Mouse (Mus musculus) left cerebral cortex, adult 2 months (tissue): Measurements from ENCODE around the gene Rtbdn. TPM values are rescaled to one million over a fixed set of nuclear protein-coding genes. Genes with fewer than 3 reads are reported as not detected.

Experiments used
- DNase-seq, 2 experiments: peaks; one replicate each; pipeline ENCODE4 v3.0.0; 2021 to 2022; ENCODE audit warnings: low spot score in 2 of 2, mixed read lengths in 1 of 2; ENCODE audit errors: extremely low spot score in 1 of 2
- H3K27ac ChIP-seq: fragments of 200-600 bp; 2 replicates; pipeline ENCODE4 v1.8.1; 2022
- H3K4me3 ChIP-seq: fragments of 200-600 bp; 2 replicates; pipeline ENCODE4 v1.8.1; 2022
- CTCF ChIP-seq: fragments of 200-600 bp; IDR thresholded peaks from 2 replicates; pipeline ENCODE4 v1.8.1; 2022; ENCODE audit warnings: antibody characterized with exemption, mild to moderate bottlenecking, moderate library complexity
- intact Hi-C: fragments of 180-260 bp; cut with DNase I; formaldehyde crosslinking; loops from one replicate; pipeline ENCODE4 v1.15.1; 2025
- total RNA-seq, 2 experiments: library from RNA; stranded (reverse); gene quantifications; 2 replicates each; pipeline ENCODE4 v1.2.3; 2021

Rtbdn gene
- total RNA-seq, 2 experiments from 2014 or later: 1.1 to 1.2 TPM

- no peak for DNase-seq
- H3K4me3 ChIP-seq: peak overlapping the region; percentile 60
- H3K27ac ChIP-seq: peak overlapping the region; percentile 91
- no peak for TF ChIP-seq CTCF
- intact Hi-C loops: no loop called here
Measured at GRCm38 (mm10) chr8:84984294-84985048, 37.7 kb downstream of the Rtbdn start.

GRCm38 (mm10) chr8:84985049-84985683 lies 38.4 kb downstream of the Rtbdn start:
- no peak for TF ChIP-seq CTCF

GRCm38 (mm10) chr8:84985684-84986378 lies 39.0 kb downstream of the Rtbdn start:
- Histone ChIP-seq H3K4me3 (peak overlapping the region; percentile 60), H3K27ac (peak overlapping the region; percentile 91)
- intact Hi-C loops: loop anchor here (1.0 kb wide), 1 partner anchor 8 kb away; the partner anchor contains the start of gene Junb
- no peak for TF ChIP-seq CTCF
- DNase-seq: peak; percentile 93 to 96

More at GRCm38 (mm10) chr8:84985049-84985683, 38.4 kb downstream of the Rtbdn start:
- intact Hi-C loops: no loop called here
- Histone ChIP-seq H3K4me3 (peak overlapping the region; percentile 60), H3K27ac (peak overlapping the region; percentile 91)
- no peak for DNase-seq

GRCm38 (mm10) chr8:84986379-84986945 lies 39.7 kb downstream of the Rtbdn start:
- Histone ChIP-seq H3K27ac (peak overlapping the region; percentile 91), H3K4me3 (peak overlapping the region; percentile 60)
- no peak for TF ChIP-seq CTCF
- DNase-seq: no peak
- intact Hi-C loops: loop anchor here (1.0 kb wide), 1 partner anchor 8 kb away; the partner anchor contains the start of gene Junb

- no peak for DNase-seq
- intact Hi-C loops: no loop called here
- Histone ChIP-seq H3K27ac (no peak overlapping the region), H3K4me3 (no peak overlapping the region)
- no peak for TF ChIP-seq CTCF
Measured at GRCm38 (mm10) chr8:84987388-84987787, 40.6 kb downstream of the Rtbdn start.

GRCm38 (mm10) chr8:84987903-84988302 lies 41.1 kb downstream of the Rtbdn start:
- Histone ChIP-seq H3K4me3 (no peak overlapping the region), H3K27ac (no peak overlapping the region)
- DNase-seq: no peak
- TF ChIP-seq CTCF: no peak
- intact Hi-C loops: no loop called here

GRCm38 (mm10) chr8:84989311-84989731 lies 42.5 kb downstream of the Rtbdn start:
- intact Hi-C loops: no loop called here
- Histone ChIP-seq H3K4me3 (peak overlapping the region; percentile 71; the same call in 1 of the 2 replicates), H3K27ac (peak overlapping the region; percentile 82)
- DNase-seq: no peak
- no peak for TF ChIP-seq CTCF

- DNase-seq: peak; percentile 86 to 88
- TF ChIP-seq CTCF: peak; percentile 66
- peak overlapping the region; percentile 71 for H3K4me3 ChIP-seq
- intact Hi-C loops: loop anchor here (1.0 kb wide), 1 partner anchor 16 kb away; no protein-coding TSS in a partner anchor
- peak overlapping the region; percentile 82 for H3K27ac ChIP-seq
Measured at GRCm38 (mm10) chr8:84989810-84990209, 43.0 kb downstream of the Rtbdn start.

- peak; percentile 95 to 96 for DNase-seq
- TF ChIP-seq CTCF: peak; percentile 70
- intact Hi-C loops: loop anchor here (1.0 kb wide), 1 partner anchor 16 kb away; no protein-coding TSS in a partner anchor
- H3K4me3 ChIP-seq: peak within 1 kb of the TSS; percentile 71
- peak within 1 kb of the TSS; percentile 82 for H3K27ac ChIP-seq
Measured at GRCm38 (mm10) chr8:84990349-84990748, 43.6 kb downstream of the Rtbdn start, which contains the start of gene Hook2. TSS of gene Hook2 (plus strand) at chr8:84990603.

- H3K27ac ChIP-seq: peak overlapping the region; percentile 54
- H3K4me3 ChIP-seq: peak overlapping the region; percentile 71
- TF ChIP-seq CTCF: no peak
- intact Hi-C loops: loop anchor here (1.0 kb wide), 1 partner anchor 17 kb away; no protein-coding TSS in a partner anchor
- DNase-seq: no peak
Measured at GRCm38 (mm10) chr8:84990836-84991235, 44.0 kb downstream of the Rtbdn start.

GRCm38 (mm10) chr8:84994375-84994774 lies 47.6 kb downstream of the Rtbdn start:
- Histone ChIP-seq H3K27ac (no peak overlapping the region), H3K4me3 (no peak overlapping the region)
- intact Hi-C loops: no loop called here
- TF ChIP-seq CTCF: no peak
- no peak for DNase-seq
